Mouse (Mus musculus) embryonic facial prominence, embryonic 11.5 days (tissue): ENCODE measurements at regions not wholly inside any gene's neighbourhood (a gene's known extent, or its start where the extent isn't known, plus 50 kb on each side); places are given as distances from the start of the nearest gene placed in this dataset.

Experiments
- ATAC-seq: fragments of 200-750 bp; cut with Nextera tagmentation; replicated peaks from 2 replicates; pipeline ENCODE4 v1.8.0; 2017; ENCODE audit warnings: low read depth; ENCODE audit not compliant: insufficient number of reproducible peaks, low FRiP score, low TSS enrichment
- DNase-seq: peaks from one replicate; pipeline ENCODE4 v3.0.0-alpha.2; 2015; ENCODE audit warnings: low spot score
- H3K27ac ChIP-seq: fragments of 300-500 bp; sonication (generic); replicated peaks from 2 replicates; pipeline ENCODE4 v1.5.1; 2014; ENCODE audit warnings: mild to moderate bottlenecking, low read depth, low read length, control low read depth
- H3K27me3 ChIP-seq: fragments of 300-500 bp; sonication (generic); 2 replicates; pipeline ENCODE4 v1.6.1; 2014; ENCODE audit warnings: mild to moderate bottlenecking, low read length, moderate library complexity, mixed read lengths; ENCODE audit not compliant: control insufficient read depth, insufficient read depth
- H3K36me3 ChIP-seq: fragments of 300-500 bp; sonication (generic); replicated peaks from 2 replicates; pipeline ENCODE4 v1.6.1; 2014; ENCODE audit warnings: low read depth, mild to moderate bottlenecking, low read length, moderate library complexity, mixed read lengths; ENCODE audit not compliant: control insufficient read depth, insufficient read depth
- H3K4me1 ChIP-seq: fragments of 300-500 bp; sonication (generic); 2 replicates; pipeline ENCODE4 v1.6.1; 2014; ENCODE audit warnings: low read length, mixed read lengths; ENCODE audit not compliant: control insufficient read depth, insufficient read depth
- H3K4me2 ChIP-seq: fragments of 300-500 bp; sonication (generic); 2 replicates; pipeline ENCODE4 v1.6.1; 2014; ENCODE audit warnings: low read depth, mild to moderate bottlenecking, control low read depth, low read length, moderate library complexity
- H3K4me3 ChIP-seq: fragments of 300-500 bp; sonication (generic); 2 replicates; pipeline ENCODE4 v1.5.1; 2014; ENCODE audit warnings: low read depth, low read length, control low read depth
- H3K9ac ChIP-seq: fragments of 300-500 bp; sonication (generic); replicated peaks from 2 replicates; pipeline ENCODE4 v1.6.1; 2014; ENCODE audit warnings: mild to moderate bottlenecking, control low read depth, low read length
- H3K9me3 ChIP-seq: fragments of 300-500 bp; sonication (generic); replicated peaks from 2 replicates; pipeline ENCODE4 v1.6.1; 2016; ENCODE audit warnings: mild to moderate bottlenecking, low read length, inconsistent platforms, mixed read lengths; ENCODE audit not compliant: control insufficient read depth
- WGBS: fragments of 180-500 bp; shearing (Covaris S2); extraction: QIAGEN DNeasy Blood & Tissue Kit; methylation state at CpG from one replicate; pipeline ENCODE4 v1.1.7; 2014; 5-methylcytosine and 5-hydroxymethylcytosine counted together

- no peak overlapping the region for H3K27ac ChIP-seq
- no peaks in the 10 kb centered on the region for H3K9me3 ChIP-seq
- H3K36me3 ChIP-seq = no peaks in the 10 kb centered on the region
- 79% methylated on average over 4 of the region's 4 CpGs for WGBS
- no peaks in the 10 kb centered on the region for H3K27me3 ChIP-seq
- no peak overlapping the region for H3K9ac ChIP-seq
- no peak for DNase-seq
- H3K4me1 ChIP-seq = no peaks in the 10 kb centered on the region
- H3K4me3 ChIP-seq = no peak overlapping the region
- no peak for ATAC-seq
- H3K4me2 ChIP-seq = no peak overlapping the region
These were observed 166.8 kb downstream of the Tshz3 start for GRCm38 (mm10) chr7:36864675-36865074.

- Histone ChIP-seq H3K4me3 (no peak overlapping the region), H3K27ac (no peak overlapping the region), H3K4me1 (no peaks in the 10 kb centered on the region), H3K4me2 (no peak overlapping the region), H3K27me3 (no peaks in the 10 kb centered on the region), H3K9ac (no peak overlapping the region), H3K9me3 (no peaks in the 10 kb centered on the region), H3K36me3 (no peaks in the 10 kb centered on the region)
- WGBS = 84% methylated on average over 12 of the region's 12 CpGs
- ATAC-seq (no peak), DNase-seq (no peak)
These were observed 168.7 kb downstream of the Tshz3 start for GRCm38 (mm10) chr7:36866602-36867001.

GRCm38 (mm10) chr7:36874004-36874403 lies 176.1 kb downstream of the Tshz3 start:
- ATAC-seq = no peak
- no peak overlapping the region for H3K4me2 ChIP-seq
- H3K9ac ChIP-seq = no peak overlapping the region
- H3K36me3 ChIP-seq = no peaks in the 10 kb centered on the region
- 79% methylated on average over 5 of the region's 5 CpGs for WGBS
- H3K4me3 ChIP-seq = no peak overlapping the region
- DNase-seq = no peak
- H3K4me1 ChIP-seq = no peaks in the 10 kb centered on the region
- H3K9me3 ChIP-seq = no peaks in the 10 kb centered on the region
- no peaks in the 10 kb centered on the region for H3K27me3 ChIP-seq
- no peak overlapping the region for H3K27ac ChIP-seq

GRCm38 (mm10) chr7:36877686-36878085 lies 179.8 kb downstream of the Tshz3 start:
- no peaks in the 10 kb centered on the region for H3K9me3 ChIP-seq
- no peaks in the 10 kb centered on the region for H3K27me3 ChIP-seq
- no peak overlapping the region for H3K4me3 ChIP-seq
- 21% methylated on average over 7 of the region's 7 CpGs for WGBS
- DNase-seq (peak; percentile 8), ATAC-seq (no peak)
- no peak overlapping the region for H3K27ac ChIP-seq
- no peaks in the 10 kb centered on the region for H3K4me1 ChIP-seq
- H3K36me3 ChIP-seq = no peaks in the 10 kb centered on the region
- no peak overlapping the region for H3K9ac ChIP-seq
- no peak overlapping the region for H3K4me2 ChIP-seq

DNA sequence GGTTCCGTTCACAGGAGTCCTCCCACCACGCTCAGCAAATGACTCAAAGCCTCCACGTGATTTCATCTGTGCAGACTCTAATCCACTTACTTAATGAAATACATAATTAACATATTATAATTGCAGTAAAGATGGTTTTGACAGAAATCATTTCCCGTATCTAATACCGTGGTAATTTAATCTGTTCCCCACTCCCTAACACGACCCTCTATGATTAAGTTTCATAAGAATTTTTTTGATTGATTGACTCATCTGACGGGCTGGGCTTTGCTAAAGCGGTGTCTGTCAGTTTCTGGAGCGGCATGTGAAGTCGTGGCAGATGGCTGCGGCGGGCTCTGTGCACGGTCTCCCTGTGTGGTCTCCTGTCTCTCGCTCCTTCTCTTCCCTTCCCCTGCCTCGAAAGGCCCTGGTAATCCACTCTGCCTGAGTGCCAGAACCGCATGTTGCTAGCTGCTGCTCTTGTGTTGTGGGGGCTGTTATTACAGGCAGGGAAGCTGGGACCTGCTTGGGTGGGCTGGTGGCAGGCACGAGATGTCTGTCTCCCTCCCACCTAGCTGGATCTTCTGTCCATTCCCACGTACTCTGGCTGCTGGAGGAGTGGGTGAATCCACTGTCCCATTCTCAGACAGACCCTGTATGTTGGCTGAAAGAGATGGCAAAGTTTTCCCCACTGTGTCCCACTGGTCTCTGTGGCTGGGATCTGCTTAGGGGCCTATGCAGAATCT lies 195.0 kb downstream of the Tshz3 start:
- ATAC-seq (peak; percentile 64; the same call in 1 of the 2 replicates), DNase-seq (peak; percentile 42)
- Histone ChIP-seq H3K9me3 (no peaks in the 10 kb centered on the region), H3K4me3 (no peak overlapping the region), H3K27me3 (no peaks in the 10 kb centered on the region), H3K4me1 (no peaks in the 10 kb centered on the region), H3K27ac (no peak overlapping the region), H3K36me3 (no peaks in the 10 kb centered on the region), H3K4me2 (no peak overlapping the region), H3K9ac (no peak overlapping the region)
- WGBS = 49% methylated on average over 18 of the region's 18 CpGs

DNA sequence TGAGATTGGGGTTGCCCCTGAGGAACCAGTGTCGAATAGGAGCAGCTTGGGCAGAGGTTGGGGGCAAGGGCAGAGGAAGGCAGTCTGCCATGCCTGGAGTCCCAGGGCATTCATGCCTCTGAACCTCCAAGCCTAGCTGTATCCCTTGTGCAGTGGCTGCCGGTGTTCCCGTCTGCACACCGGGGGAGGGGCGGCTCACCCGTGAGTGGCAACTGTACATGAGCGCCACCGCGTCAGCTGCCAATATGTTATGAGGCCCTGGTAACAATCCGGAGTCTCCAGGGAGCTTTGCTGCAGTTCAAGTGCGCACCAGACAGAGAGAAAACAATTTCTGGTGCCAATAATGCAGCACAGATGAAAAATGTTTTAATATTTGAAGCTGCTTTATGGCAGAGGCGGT lies 198.4 kb downstream of the Tshz3 start:
- Histone ChIP-seq H3K36me3 (no peaks in the 10 kb centered on the region), H3K4me2 (no peak overlapping the region), H3K4me1 (no peaks in the 10 kb centered on the region), H3K9ac (no peak overlapping the region), H3K9me3 (no peaks in the 10 kb centered on the region), H3K4me3 (no peak overlapping the region), H3K27me3 (no peaks in the 10 kb centered on the region), H3K27ac (no peak overlapping the region)
- WGBS = 64% methylated on average over 12 of the region's 12 CpGs
- ATAC-seq = no peak
- DNase-seq = peak; percentile 18

DNA sequence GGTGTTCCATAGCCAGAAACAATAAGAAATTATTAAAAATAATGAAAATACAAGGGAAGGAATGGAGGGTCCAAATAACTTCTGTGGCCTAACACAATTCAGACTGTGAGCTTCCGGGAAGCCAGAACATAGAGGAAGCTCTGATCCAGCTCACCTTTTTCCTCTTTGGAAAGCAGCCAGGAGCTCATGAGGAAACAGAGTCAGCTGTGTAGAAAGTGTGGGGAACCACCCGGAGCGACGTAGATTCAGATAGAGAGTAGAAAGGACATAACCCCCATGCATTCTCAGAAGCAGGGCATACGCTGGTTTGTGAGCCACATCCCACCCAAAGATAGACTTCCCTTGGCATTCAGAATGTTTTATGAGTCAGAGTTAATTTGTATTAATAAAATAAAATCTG lies 203.6 kb downstream of the Tshz3 start:
- H3K9me3 ChIP-seq = no peaks in the 10 kb centered on the region
- 82% methylated on average over 5 of the region's 5 CpGs for WGBS
- DNase-seq = no peak

DNA sequence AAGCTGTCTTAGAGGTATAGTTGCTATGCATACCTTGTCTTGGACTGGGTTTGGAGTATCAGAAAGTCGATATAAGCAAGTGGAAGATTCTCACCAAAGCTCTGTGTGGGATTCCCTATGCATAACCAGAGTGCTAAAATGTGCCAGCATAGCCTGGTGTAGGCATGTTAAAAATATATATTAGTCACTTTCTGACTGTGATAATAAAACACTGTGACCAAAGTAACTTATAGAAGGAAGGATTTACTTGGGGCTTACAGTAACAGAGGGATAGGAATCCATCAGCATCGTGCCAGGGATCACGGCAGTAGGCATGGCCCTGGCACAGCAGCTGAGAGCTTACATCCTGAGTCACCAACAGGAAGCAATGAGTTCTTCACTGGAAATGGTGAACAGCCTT lies 215.4 kb downstream of the Tshz3 start:
- DNase-seq (no peak), ATAC-seq (no peak)
- Histone ChIP-seq H3K36me3 (no peaks in the 10 kb centered on the region), H3K27me3 (no peaks in the 10 kb centered on the region), H3K4me2 (no peak overlapping the region), H3K4me3 (no peak overlapping the region), H3K27ac (no peak overlapping the region), H3K4me1 (no peaks in the 10 kb centered on the region), H3K9ac (no peak overlapping the region), H3K9me3 (no peaks in the 10 kb centered on the region)
- 89% methylated on average over 3 of the region's 3 CpGs for WGBS

More for the DNA sequence above, 203.6 kb downstream of the Tshz3 start:
- Histone ChIP-seq H3K36me3 (no peaks in the 10 kb centered on the region), H3K27me3 (no peaks in the 10 kb centered on the region), H3K27ac (no peak overlapping the region), H3K9ac (no peak overlapping the region), H3K4me2 (no peak overlapping the region), H3K4me1 (no peaks in the 10 kb centered on the region), H3K4me3 (no peak overlapping the region)
- ATAC-seq = no peak
